Mouse (Mus musculus): ENCODE data around the gene Ctbp1.

Gene Ctbp1

GRCm38 (mm10) chr5:33244377-33244920, 30.3 kb downstream of the Ctbp1 start:
- DNase-seq (ENCODE audit: low read depth, low spot score), result no peak

GRCm38 (mm10) chr5:33239934-33240333, 34.9 kb downstream of the Ctbp1 start:
- no peak for DNase-seq (ENCODE audit: low read depth, low spot score)

- DNase-seq (ENCODE audit: low read depth, low spot score), result no peak
These were observed 35.6 kb downstream of the Ctbp1 start for GRCm38 (mm10) chr5:33239111-33239714.

- DNase-seq (ENCODE audit: low read depth, low spot score), result no peak
These were observed 36.5 kb downstream of the Ctbp1 start for GRCm38 (mm10) chr5:33238256-33238645.

- no peak for DNase-seq (ENCODE audit: low read depth, low spot score)
These were observed 37.1 kb downstream of the Ctbp1 start for GRCm38 (mm10) chr5:33237600-33238255.

- no peak for DNase-seq (ENCODE audit: low read depth, low spot score)
These were observed 40.3 kb downstream of the Ctbp1 start for GRCm38 (mm10) chr5:33234391-33235031.

GRCm38 (mm10) chr5:33232791-33233190, 42.0 kb downstream of the Ctbp1 start:
- no peak for DNase-seq (ENCODE audit: low read depth, low spot score)

GRCm38 (mm10) chr5:33230285-33230684, 44.5 kb downstream of the Ctbp1 start:
- DNase-seq (ENCODE audit: low read depth, low spot score), result no peak

GRCm38 (mm10) chr5:33228428-33228827, 46.4 kb downstream of the Ctbp1 start:
- DNase-seq (ENCODE audit: low read depth, low spot score), result no peak

- no peak for DNase-seq (ENCODE audit: low read depth, low spot score)
These were observed 49.1 kb downstream of the Ctbp1 start for GRCm38 (mm10) chr5:33225673-33226072.

GRCm38 (mm10) chr5:33224491-33224890, 50.3 kb downstream of the Ctbp1 start:
- no peak for DNase-seq (ENCODE audit: low read depth, low spot score)

GRCm38 (mm10) chr5:33222841-33223744, 51.7 kb downstream of the Ctbp1 start:
- DNase-seq (ENCODE audit: low read depth, low spot score), result no peak

- DNase-seq (ENCODE audit: low read depth, low spot score), result no peak
These were observed 52.4 kb downstream of the Ctbp1 start for GRCm38 (mm10) chr5:33222389-33222788.

GRCm38 (mm10) chr5:33220350-33221044, 54.3 kb downstream of the Ctbp1 start:
- no peak for DNase-seq (ENCODE audit: low read depth, low spot score)

- no peak for DNase-seq (ENCODE audit: low read depth, low spot score)
These were observed 55.0 kb downstream of the Ctbp1 start for GRCm38 (mm10) chr5:33219831-33220230.

- no peak for DNase-seq (ENCODE audit: low read depth, low spot score)
These were observed 55.9 kb downstream of the Ctbp1 start for GRCm38 (mm10) chr5:33218746-33219449.

- DNase-seq (ENCODE audit: low read depth, low spot score), result no peak
These were observed 56.7 kb downstream of the Ctbp1 start, which contains the start of gene Spon2 for GRCm38 (mm10) chr5:33218081-33218480. Gene Spon2, minus strand, starts transcription at chr5:33218455.

GRCm38 (mm10) chr5:33217663-33218062, 57.1 kb downstream of the Ctbp1 start:
- no peak for DNase-seq (ENCODE audit: low read depth, low spot score)

- no peak for DNase-seq (ENCODE audit: low read depth, low spot score)
These were observed 60.1 kb downstream of the Ctbp1 start for GRCm38 (mm10) chr5:33214723-33215122.

- DNase-seq (ENCODE audit: low read depth, low spot score), result no peak
These were observed 63.5 kb downstream of the Ctbp1 start for GRCm38 (mm10) chr5:33211254-33211653.
